Mouse (Mus musculus) liver, embryonic 13.5 days (tissue): ENCODE results near the gene Taf1d. TPM values are rescaled to one million over a fixed set of nuclear protein-coding genes. Genes with fewer than 3 reads are reported as not detected.
A peak's percentile ranks its signal among the peaks of the same experiment; 100 is the strongest.

Experiments used
- ATAC-seq: fragments of 200-750 bp; cut with Nextera tagmentation; 2 replicates; pipeline ENCODE4 v1.8.0; 2017; ENCODE audit warnings: low read depth, mild to moderate bottlenecking, moderate number of reproducible peaks, moderate library complexity
- DNase-seq: peaks from one replicate; pipeline ENCODE4 v3.0.0; 2022
- H3K27ac ChIP-seq: fragments of 300-500 bp; sonication (generic); 2 replicates; pipeline ENCODE4 v1.5.1; 2015; ENCODE audit warnings: moderate library complexity, mild to moderate bottlenecking, inconsistent platforms
- H3K27me3 ChIP-seq: fragments of 300-500 bp; sonication (generic); 2 replicates; pipeline ENCODE4 v1.6.1; 2015; ENCODE audit warnings: mild to moderate bottlenecking, inconsistent platforms
- H3K36me3 ChIP-seq: fragments of 300-500 bp; sonication (generic); 2 replicates; pipeline ENCODE4 v1.6.1; 2015; ENCODE audit warnings: mild to moderate bottlenecking, inconsistent platforms
- H3K4me1 ChIP-seq: fragments of 300-500 bp; sonication (generic); replicated peaks from 2 replicates; pipeline ENCODE4 v1.6.1; 2015; ENCODE audit warnings: inconsistent platforms
- H3K4me2 ChIP-seq: fragments of 300-500 bp; sonication (generic); 2 replicates; pipeline ENCODE4 v1.6.1; 2015; ENCODE audit warnings: inconsistent platforms, mild to moderate bottlenecking, moderate library complexity
- H3K4me3 ChIP-seq: fragments of 300-500 bp; sonication (generic); replicated peaks from 2 replicates; pipeline ENCODE4 v1.5.1; 2015; ENCODE audit warnings: mild to moderate bottlenecking, inconsistent platforms
- H3K9ac ChIP-seq: fragments of 300-500 bp; sonication (generic); 2 replicates; pipeline ENCODE4 v1.6.1; 2015; ENCODE audit warnings: mild to moderate bottlenecking, inconsistent platforms
- H3K9me3 ChIP-seq: fragments of 300-500 bp; sonication (generic); replicated peaks from 2 replicates; pipeline ENCODE4 v1.6.1; 2016; ENCODE audit warnings: inconsistent platforms
- WGBS: fragments of 180-500 bp; shearing (Covaris S2); methylation state at CpG from one replicate; pipeline ENCODE4 v1.1.7; 2015; ENCODE audit not compliant: insufficient replicate concordance; 5-methylcytosine and 5-hydroxymethylcytosine counted together
- polyA plus RNA-seq: library from polyadenylated mRNA; unstranded; fragments of >200 nt; fragmentation: Nextera tagmentation; extraction: Ambion mirVana; gene quantifications from 2 replicates; pipeline ENCODE4 v1.2.1, GENCODE M21; 2015

The Taf1d gene
- polyA plus RNA-seq, result 46.4 and 54.0 TPM in 2 replicates

- peak; percentile 94 for ATAC-seq
- Histone ChIP-seq H3K9me3 (no peaks in the 10 kb centered on the region), H3K4me2 (peak within 1 kb of the TSS; percentile 93), H3K4me3 (peak within 1 kb of the TSS; percentile 91), H3K36me3 (peaks cover 35% of the 10 kb centered on the region), H3K4me1 (peaks cover 60% of the 10 kb centered on the region), H3K9ac (peak within 1 kb of the TSS; percentile 96), H3K27ac (peak within 1 kb of the TSS; percentile 92), H3K27me3 (no peaks in the 10 kb centered on the region)
- 9% methylated on average over 45 of the region's 45 CpGs for WGBS
- peak; percentile 96 for DNase-seq
Measured at GRCm38 (mm10) chr9:15305503-15306397, at the start of gene Taf1d. Gene Taf1d (plus strand): TSS chr9:15306214.

- Histone ChIP-seq H3K9ac (no peak overlapping the region), H3K4me2 (no peak overlapping the region), H3K4me3 (no peak overlapping the region), H3K27ac (no peak overlapping the region), H3K4me1 (no peaks in the 10 kb centered on the region), H3K27me3 (no peaks in the 10 kb centered on the region), H3K36me3 (peaks cover 11% of the 10 kb centered on the region), H3K9me3 (no peaks in the 10 kb centered on the region)
- 68% methylated on average over 3 of the region's 3 CpGs for WGBS
- ATAC-seq, result no peak
- no peak for DNase-seq
Measured at GRCm38 (mm10) chr9:15256214-15256613, 49.8 kb upstream of the Taf1d start.

GRCm38 (mm10) chr9:15261980-15262379 is 44.0 kb upstream of the Taf1d start:
- H3K4me3 ChIP-seq, result no peak overlapping the region
- H3K27me3 ChIP-seq, result no peaks in the 10 kb centered on the region

GRCm38 (mm10) chr9:15263487-15263886 is 42.5 kb upstream of the Taf1d start:
- no peak overlapping the region for H3K27ac ChIP-seq
- no peak for DNase-seq
- H3K36me3 ChIP-seq, result peaks cover 79% of the 10 kb centered on the region

More at GRCm38 (mm10) chr9:15261980-15262379, 44.0 kb upstream of the Taf1d start:
- DNase-seq, result no peak
- no peak overlapping the region for H3K9ac ChIP-seq
- no peaks in the 10 kb centered on the region for H3K9me3 ChIP-seq
- H3K27ac ChIP-seq, result no peak overlapping the region
- no peak for ATAC-seq
- WGBS, result 84% methylated on average over 8 of the region's 8 CpGs
- peaks cover 66% of the 10 kb centered on the region for H3K36me3 ChIP-seq
- H3K4me1 ChIP-seq, result no peaks in the 10 kb centered on the region
- no peak overlapping the region for H3K4me2 ChIP-seq

GRCm38 (mm10) chr9:15273981-15274380 is 32.0 kb upstream of the Taf1d start:
- Histone ChIP-seq H3K27me3 (no peaks in the 10 kb centered on the region), H3K4me3 (no peak overlapping the region), H3K4me2 (no peak overlapping the region), H3K9me3 (no peaks in the 10 kb centered on the region), H3K27ac (no peak overlapping the region), H3K9ac (no peak overlapping the region), H3K4me1 (peaks cover 20% of the 10 kb centered on the region), H3K36me3 (peaks cover 79% of the 10 kb centered on the region)
- DNase-seq (no peak), ATAC-seq (no peak)
- WGBS, result 78% methylated on average over 2 of the region's 2 CpGs

More at GRCm38 (mm10) chr9:15263487-15263886, 42.5 kb upstream of the Taf1d start:
- H3K27me3 ChIP-seq, result no peaks in the 10 kb centered on the region
- no peak for ATAC-seq
- no peak overlapping the region for H3K4me3 ChIP-seq
- no peak overlapping the region for H3K4me2 ChIP-seq
- H3K4me1 ChIP-seq, result no peaks in the 10 kb centered on the region
- no peaks in the 10 kb centered on the region for H3K9me3 ChIP-seq
- no peak overlapping the region for H3K9ac ChIP-seq
- 90% methylated on average over 10 of the region's 10 CpGs for WGBS

- 82% methylated on average over 4 of the region's 4 CpGs for whole genome bisulfite sequencing
- Histone ChIP-seq H3K9ac (no peak overlapping the region), H3K4me2 (no peak overlapping the region), H3K9me3 (no peaks in the 10 kb centered on the region), H3K27me3 (no peaks in the 10 kb centered on the region), H3K4me3 (no peak overlapping the region), H3K4me1 (peaks cover 35% of the 10 kb centered on the region), H3K27ac (no peak overlapping the region), H3K36me3 (peaks cover 51% of the 10 kb centered on the region)
- ATAC-seq (no peak), DNase-seq (no peak)
Measured at GRCm38 (mm10) chr9:15276855-15277254, 29.2 kb upstream of the Taf1d start.

GRCm38 (mm10) chr9:15278343-15278742 is 27.7 kb upstream of the Taf1d start:
- Histone ChIP-seq H3K36me3 (peaks cover 36% of the 10 kb centered on the region), H3K27me3 (no peaks in the 10 kb centered on the region), H3K4me1 (peaks cover 39% of the 10 kb centered on the region), H3K4me2 (peak overlapping the region; percentile 83), H3K9me3 (no peaks in the 10 kb centered on the region), H3K9ac (peak overlapping the region; percentile 95; the same call in 1 of the 2 replicates), H3K4me3 (peak overlapping the region; percentile 96), H3K27ac (no peak overlapping the region)
- WGBS, result 73% methylated on average over 3 of the region's 3 CpGs
- no peak for ATAC-seq
- DNase-seq, result no peak

- Histone ChIP-seq H3K4me1 (peaks cover 39% of the 10 kb centered on the region), H3K27me3 (no peaks in the 10 kb centered on the region), H3K9ac (peak overlapping the region; percentile 95), H3K27ac (peak overlapping the region; percentile 84), H3K4me2 (peak overlapping the region; percentile 83), H3K36me3 (peaks cover 27% of the 10 kb centered on the region), H3K9me3 (no peaks in the 10 kb centered on the region), H3K4me3 (peak overlapping the region; percentile 96)
- ATAC-seq (no peak), DNase-seq (no peak)
- 6% methylated on average over 19 of the region's 19 CpGs for WGBS
Measured at GRCm38 (mm10) chr9:15279139-15279648, 26.8 kb upstream of the Taf1d start.

GRCm38 (mm10) chr9:15279649-15280490 is 26.1 kb upstream of the Taf1d start, which contains the start of gene Med17:
Gene Med17 (minus strand): TSS chr9:15279931.
- peaks cover 20% of the 10 kb centered on the region for H3K36me3 ChIP-seq
- peak within 1 kb of the TSS; percentile 83 for H3K4me2 ChIP-seq
- DNase-seq (peak; percentile 91), ATAC-seq (peak; percentile 95)
- H3K4me3 ChIP-seq, result peak within 1 kb of the TSS; percentile 96
- 2% methylated on average over 57 of the region's 57 CpGs for WGBS
- H3K4me1 ChIP-seq, result peaks cover 39% of the 10 kb centered on the region
- H3K9me3 ChIP-seq, result no peaks in the 10 kb centered on the region
- H3K9ac ChIP-seq, result peak within 1 kb of the TSS; percentile 95
- peak within 1 kb of the TSS; percentile 84 for H3K27ac ChIP-seq
- H3K27me3 ChIP-seq, result no peaks in the 10 kb centered on the region

GRCm38 (mm10) chr9:15280491-15280879 is 25.5 kb upstream of the Taf1d start:
- peak; percentile 33 for DNase-seq
- Histone ChIP-seq H3K4me1 (peaks cover 39% of the 10 kb centered on the region), H3K27me3 (no peaks in the 10 kb centered on the region), H3K9me3 (no peaks in the 10 kb centered on the region), H3K4me3 (peak overlapping the region; percentile 96), H3K4me2 (peak overlapping the region; percentile 83), H3K36me3 (peaks cover 14% of the 10 kb centered on the region), H3K9ac (peak overlapping the region; percentile 95), H3K27ac (peak overlapping the region; percentile 73)
- peak; percentile 58 for ATAC-seq
- WGBS, result 23% methylated on average over 5 of the region's 5 CpGs

- H3K4me3 ChIP-seq, result no peak overlapping the region
- ATAC-seq, result no peak
- H3K27me3 ChIP-seq, result no peaks in the 10 kb centered on the region
- H3K27ac ChIP-seq, result no peak overlapping the region
- no peaks in the 10 kb centered on the region for H3K9me3 ChIP-seq
- H3K4me2 ChIP-seq, result no peak overlapping the region
- 54% methylated on average over 3 of the region's 3 CpGs for WGBS
- no peak for DNase-seq
- H3K36me3 ChIP-seq, result no peaks in the 10 kb centered on the region
- peaks cover 44% of the 10 kb centered on the region for H3K4me1 ChIP-seq
- no peak overlapping the region for H3K9ac ChIP-seq
Measured at GRCm38 (mm10) chr9:15285443-15285842, 20.6 kb upstream of the Taf1d start.
